Mouse (Mus musculus): ENCODE data around the gene Btbd17.
A peak's percentile ranks its signal among the peaks of the same experiment; 100 is the strongest.

Btbd17 gene

GRCm38 (mm10) chr11:114747564-114748138, 48.1 kb downstream of the Btbd17 start:
- no peak for DNase-seq

GRCm38 (mm10) chr11:114745134-114745533, 50.6 kb downstream of the Btbd17 start:
- DNase-seq: peak; percentile 84

- no peak for DNase-seq
Measured at GRCm38 (mm10) chr11:114741451-114741850, 54.3 kb downstream of the Btbd17 start.
